Mouse (Mus musculus) MEL (cell line): Measurements from ENCODE around the gene Pdzd2. TPM values are rescaled to one million over a fixed set of nuclear protein-coding genes. Genes with fewer than 3 reads are reported as not detected.

Experiments used
- DNase-seq: peaks from one replicate; pipeline ENCODE4 v3.0.0; 2011; ENCODE audit warnings: low read depth, low spot score
- H3K27ac ChIP-seq: 2 replicates; pipeline ENCODE4 v1.5.1; 2012; ENCODE audit warnings: low read depth, mild to moderate bottlenecking, control low read depth, low read length, moderate library complexity; ENCODE audit not compliant: control insufficient read depth
- H3K27me3 ChIP-seq, 2 experiments: fragments of 150-350 bp in 1 of 2; sonication (generic) in 1 of 2; 2 replicates each; pipeline ENCODE4 v1.6.1; 2012; ENCODE audit warnings: low read length in 2 of 2, mild to moderate bottlenecking in 2 of 2, improper control_type of control experiment in 1 of 2, moderate library complexity in 1 of 2; ENCODE audit not compliant: insufficient read depth in 2 of 2, control insufficient read depth in 1 of 2
- H3K36me3 ChIP-seq, 2 experiments: 2 replicates each; pipeline ENCODE4 v1.6.1; 2012 to 2014; ENCODE audit warnings: low read length in 2 of 2, improper control_type of control experiment in 1 of 2, inconsistent platforms in 1 of 2, mild to moderate bottlenecking in 1 of 2; ENCODE audit not compliant: insufficient read depth in 2 of 2, control insufficient read depth in 1 of 2
- H3K4me1 ChIP-seq, 2 experiments: fragments of 150-350 bp in 1 of 2; sonication (generic) in 1 of 2; 2 replicates each; pipeline ENCODE4 v1.6.1; 2012; ENCODE audit warnings: low read length in 2 of 2, improper control_type of control experiment in 1 of 2, mild to moderate bottlenecking in 1 of 2; ENCODE audit not compliant: insufficient read depth in 2 of 2, control insufficient read depth in 1 of 2
- H3K4me3 ChIP-seq, 2 experiments: fragments of 150-350 bp in 1 of 2; sonication (generic) in 1 of 2; 2 replicates each; pipeline ENCODE4 v1.5.1; 2012; ENCODE audit warnings: low read depth in 2 of 2, low read length in 2 of 2, mild to moderate bottlenecking in 2 of 2, moderate library complexity in 2 of 2, control low read depth in 1 of 2, improper control_type of control experiment in 1 of 2; ENCODE audit not compliant: control insufficient read depth in 1 of 2, insufficient read depth in 1 of 2
- H3K79me2 ChIP-seq: 2 replicates; pipeline ENCODE4 v1.6.1; 2012; ENCODE audit warnings: mild to moderate bottlenecking, low read length, moderate library complexity; ENCODE audit not compliant: control insufficient read depth, poor library complexity, insufficient read depth
- H3K9ac ChIP-seq: 2 replicates; pipeline ENCODE4 v1.6.1; 2012; ENCODE audit warnings: low read depth, mild to moderate bottlenecking, control low read depth, low read length, moderate library complexity; ENCODE audit not compliant: control insufficient read depth, poor library complexity, severe bottlenecking
- H3K9me3 ChIP-seq: fragments of 150-350 bp; sonication (generic); replicated peaks from 2 replicates; pipeline ENCODE4 v1.6.1; 2012; ENCODE audit warnings: mild to moderate bottlenecking, low read length, improper control_type of control experiment, moderate library complexity; ENCODE audit not compliant: insufficient read depth
- BHLHE40 ChIP-seq: IDR thresholded peaks from 2 replicates; pipeline ENCODE4 v1.6.1; 2012; ENCODE audit warnings: low read depth, mild to moderate bottlenecking, inconsistent platforms, low read length, improper control_type of control experiment, borderline replicate concordance
- CHD1 ChIP-seq: IDR thresholded peaks from 2 replicates; pipeline ENCODE4 v1.6.1; 2012; ENCODE audit warnings: low read depth, mild to moderate bottlenecking, inconsistent platforms, low read length, improper control_type of control experiment
- CHD2 ChIP-seq: IDR thresholded peaks from 2 replicates; pipeline ENCODE4 v1.6.1; 2011; ENCODE audit warnings: low read length, improper control_type of control experiment
- CTCF ChIP-seq, 3 experiments: IDR thresholded peaks in 2 of 3; conservative IDR thresholded peaks in 1 of 3; 2 replicates each; pipeline ENCODE4 v1.5.1; 2011 to 2012; ENCODE audit warnings: low read length in 3 of 3, low read depth in 2 of 3, mild to moderate bottlenecking in 2 of 3, improper control_type of control experiment in 1 of 3, inconsistent platforms in 1 of 3, mixed read lengths in 1 of 3, moderate library complexity in 1 of 3; ENCODE audit not compliant: control insufficient read depth in 1 of 3, insufficient read depth in 1 of 3, poor library complexity in 1 of 3, severe bottlenecking in 1 of 3
- E2F4 ChIP-seq: IDR thresholded peaks from 2 replicates; pipeline ENCODE4 v1.6.1; 2011; ENCODE audit warnings: low read depth, low read length, improper control_type of control experiment, borderline replicate concordance
- ELF1 ChIP-seq: IDR thresholded peaks from 2 replicates; pipeline ENCODE4 v1.6.1; 2014; ENCODE audit warnings: low read depth, mild to moderate bottlenecking, inconsistent platforms, low read length, improper control_type of control experiment, moderate library complexity
- EP300 ChIP-seq, 2 experiments: IDR thresholded peaks; 2 replicates each; pipeline ENCODE4 v1.6.1; 2011; ENCODE audit warnings: improper control_type of control experiment in 2 of 2, low read length in 2 of 2, low read depth in 1 of 2, mild to moderate bottlenecking in 1 of 2
- GABPA ChIP-seq: IDR thresholded peaks from 2 replicates; pipeline ENCODE4 v1.6.1; 2012; ENCODE audit warnings: low read depth, mild to moderate bottlenecking, inconsistent platforms, low read length, improper control_type of control experiment, moderate library complexity
- GATA1 ChIP-seq: IDR thresholded peaks from 2 replicates; pipeline ENCODE4 v1.6.1; 2011; ENCODE audit warnings: low read depth, low read length, improper control_type of control experiment
- HCFC1 ChIP-seq: IDR thresholded peaks from 2 replicates; pipeline ENCODE4 v1.6.1; 2012; ENCODE audit warnings: low read depth, mild to moderate bottlenecking, inconsistent platforms, low read length, improper control_type of control experiment, moderate library complexity
- JUND ChIP-seq: IDR thresholded peaks from 2 replicates; pipeline ENCODE4 v1.6.1; 2011; ENCODE audit warnings: low read depth, mild to moderate bottlenecking, improper control_type of control experiment, low read length
- KAT2A ChIP-seq: conservative IDR thresholded peaks from 2 replicates; pipeline ENCODE4 v1.6.1; 2012; ENCODE audit warnings: low read depth, low read length, improper control_type of control experiment, inconsistent platforms
- MAFK ChIP-seq: IDR thresholded peaks from 2 replicates; pipeline ENCODE4 v1.6.1; 2011; ENCODE audit warnings: low read depth, mild to moderate bottlenecking, low read length, improper control_type of control experiment, borderline replicate concordance
- MAZ ChIP-seq: IDR thresholded peaks from 2 replicates; pipeline ENCODE4 v1.6.1; 2012; ENCODE audit warnings: low read depth, mild to moderate bottlenecking, inconsistent platforms, low read length, improper control_type of control experiment
- MEF2A ChIP-seq: IDR thresholded peaks from 2 replicates; pipeline ENCODE4 v1.6.1; 2014; ENCODE audit warnings: low read depth, mild to moderate bottlenecking, inconsistent platforms, low read length, improper control_type of control experiment; ENCODE audit not compliant: poor library complexity, insufficient replicate concordance, severe bottlenecking; ENCODE audit errors: extremely low read depth
- MXI1 ChIP-seq: IDR thresholded peaks from 2 replicates; pipeline ENCODE4 v1.6.1; 2011; ENCODE audit warnings: mild to moderate bottlenecking, low read depth, low read length, improper control_type of control experiment
- MYB ChIP-seq: IDR thresholded peaks from 2 replicates; pipeline ENCODE4 v1.6.1; 2011; ENCODE audit warnings: mild to moderate bottlenecking, low read depth, low read length, improper control_type of control experiment
- MYC ChIP-seq: IDR thresholded peaks from 2 replicates; pipeline ENCODE4 v1.6.1; 2011; ENCODE audit warnings: low read depth, mild to moderate bottlenecking, low read length, improper control_type of control experiment, moderate library complexity
- NELFE ChIP-seq: IDR thresholded peaks from 2 replicates; pipeline ENCODE4 v1.6.1; 2011; ENCODE audit warnings: low read depth, low read length, improper control_type of control experiment
- NRF1 ChIP-seq: IDR thresholded peaks from 2 replicates; pipeline ENCODE4 v1.6.1; 2014; ENCODE audit warnings: low read depth, mild to moderate bottlenecking, inconsistent platforms, low read length, improper control_type of control experiment, moderate library complexity; ENCODE audit not compliant: poor library complexity, insufficient read depth, severe bottlenecking
- POLR2A ChIP-seq, 2 experiments: IDR thresholded peaks; 2 replicates each; pipeline ENCODE4 v1.6.1; 2011 to 2012; ENCODE audit warnings: low read length in 2 of 2, mild to moderate bottlenecking in 2 of 2, control low read depth in 1 of 2, improper control_type of control experiment in 1 of 2, low read depth in 1 of 2, moderate library complexity in 1 of 2; ENCODE audit not compliant: control insufficient read depth in 1 of 2, insufficient read depth in 1 of 2, poor library complexity in 1 of 2
- POLR2AphosphoS2 ChIP-seq: IDR thresholded peaks from 2 replicates; pipeline ENCODE4 v1.6.1; 2011; ENCODE audit warnings: low read length, improper control_type of control experiment
- POLR2AphosphoS5 ChIP-seq: IDR thresholded peaks from 2 replicates; pipeline ENCODE4 v1.6.1; 2012; ENCODE audit warnings: low read depth, borderline replicate concordance, mild to moderate bottlenecking, inconsistent platforms, low read length, moderate library complexity, mixed read lengths
- RAD21 ChIP-seq: IDR thresholded peaks from 2 replicates; pipeline ENCODE4 v1.6.1; 2011; ENCODE audit warnings: mild to moderate bottlenecking, low read depth, low read length, improper control_type of control experiment
- RCOR1 ChIP-seq: IDR thresholded peaks from 2 replicates; pipeline ENCODE4 v1.6.1; 2012; ENCODE audit warnings: low read depth, mild to moderate bottlenecking, inconsistent platforms, low read length, improper control_type of control experiment
- SIN3A ChIP-seq: IDR thresholded peaks from 2 replicates; pipeline ENCODE4 v1.6.1; 2012; ENCODE audit warnings: low read length, improper control_type of control experiment, inconsistent platforms
- SMC3 ChIP-seq: IDR thresholded peaks from 2 replicates; pipeline ENCODE4 v1.6.1; 2011; ENCODE audit warnings: low read depth, low read length, improper control_type of control experiment
- TAL1 ChIP-seq: IDR thresholded peaks from 2 replicates; pipeline ENCODE4 v1.6.1; 2012; ENCODE audit warnings: mild to moderate bottlenecking, inconsistent platforms, low read length, moderate library complexity, mixed read lengths
- TBP ChIP-seq: IDR thresholded peaks from 2 replicates; pipeline ENCODE4 v1.8.0; 2011; ENCODE audit warnings: low read depth, low read length, improper control_type of control experiment
- TCF12 ChIP-seq: IDR thresholded peaks from 2 replicates; pipeline ENCODE4 v1.6.1; 2014; ENCODE audit warnings: low read depth, mild to moderate bottlenecking, inconsistent platforms, low read length, improper control_type of control experiment, moderate library complexity
- UBTF ChIP-seq: IDR thresholded peaks from 2 replicates; pipeline ENCODE4 v1.6.1; 2012; ENCODE audit warnings: low read depth, mild to moderate bottlenecking, inconsistent platforms, low read length, improper control_type of control experiment, moderate library complexity, borderline replicate concordance; ENCODE audit not compliant: insufficient read depth
- USF1 ChIP-seq: IDR thresholded peaks from 2 replicates; pipeline ENCODE4 v1.6.1; 2014; ENCODE audit warnings: low read depth, mild to moderate bottlenecking, inconsistent platforms, low read length, improper control_type of control experiment, moderate library complexity
- USF2 ChIP-seq, 2 experiments: IDR thresholded peaks; 2 replicates each; pipeline ENCODE4 v1.6.1; 2011 to 2012; ENCODE audit warnings: improper control_type of control experiment in 2 of 2, low read length in 2 of 2, borderline replicate concordance in 1 of 2, inconsistent platforms in 1 of 2, low read depth in 1 of 2, mild to moderate bottlenecking in 1 of 2; ENCODE audit not compliant: insufficient read depth in 1 of 2
- ZC3H11A ChIP-seq: IDR thresholded peaks from 2 replicates; pipeline ENCODE4 v1.6.1; 2012; ENCODE audit warnings: low read depth, mild to moderate bottlenecking, inconsistent platforms, low read length, improper control_type of control experiment
- ZKSCAN1 ChIP-seq: IDR thresholded peaks from 2 replicates; pipeline ENCODE4 v1.6.1; 2012; ENCODE audit warnings: low read depth, mild to moderate bottlenecking, inconsistent platforms, low read length, improper control_type of control experiment, moderate library complexity
- ZMIZ1 ChIP-seq: IDR thresholded peaks from 2 replicates; pipeline ENCODE4 v1.6.1; 2012; ENCODE audit warnings: low read depth, mild to moderate bottlenecking, inconsistent platforms, low read length, improper control_type of control experiment, moderate library complexity
- ZNF384 ChIP-seq: IDR thresholded peaks from 2 replicates; pipeline ENCODE4 v1.6.1; 2012; ENCODE audit warnings: low read depth, mild to moderate bottlenecking, inconsistent platforms, low read length, improper control_type of control experiment
- polyA plus RNA-seq, 2 experiments: library from polyadenylated mRNA; stranded (reverse) in 1 of 2; unstranded in 1 of 2; fragments of >175 nt in 1 of 2; fragments of >200 nt in 1 of 2; gene quantifications; 2 replicates each; pipeline versions ENCODE4 v1.2.1 to v1.2.4; 2012; ENCODE audit warnings: low replicate concordance in 2 of 2, low read depth in 1 of 2; ENCODE audit not compliant: insufficient read length in 2 of 2, insufficient read depth in 1 of 2, missing spikeins in 1 of 2
- total RNA-seq: library from RNA; depleted of rRNA; stranded (reverse); fragments of 300-350 nt; gene quantifications from 2 replicates; pipeline ENCODE4 v1.2.3, GENCODE M21; 2012

The Pdzd2 gene
- total and polyA plus RNA-seq, 3 experiments: 0.15 to 0.33 TPM; not detected in 1

- H3K9ac ChIP-seq: 0 out of 2 replicates have a peak overlapping the region, but pooled peaks have one; percentile 11
- H3K9me3 ChIP-seq: no peaks in the 10 kb centered on the region
- TF ChIP-seq USF1: no peak
- peak in 1 of 2 experiments; percentile 38; a peak in 1 of 4 replicates for TF ChIP-seq POLR2A (IDR thresholded peaks at IDR 0.05; ENCODE audit: control insufficient read depth in 1 of 2, insufficient read depth in 1 of 2, low read depth in 1 of 2, low read length in 2 of 2, poor library complexity in 1 of 2)
- no peak for TF ChIP-seq HCFC1
- TF ChIP-seq MAFK: no peak
- no peak for TF ChIP-seq ZNF384
- no peak for TF ChIP-seq MEF2A
- TF ChIP-seq MYC: no peak
- TF ChIP-seq CHD1: no peak
- TF ChIP-seq ZKSCAN1: no peak
- peak; percentile 65 for TF ChIP-seq SIN3A
- TF ChIP-seq TCF12: peak; percentile 75
- peak; percentile 91 for TF ChIP-seq RCOR1
- TF ChIP-seq SMC3: peak; percentile 26; the same call in 1 of the 2 replicates
- TF ChIP-seq MAZ: peak; percentile 58; the same call in 1 of the 2 replicates
- no peak for TF ChIP-seq E2F4
- TF ChIP-seq GABPA: no peak
- no peak for TF ChIP-seq KAT2A
- TF ChIP-seq TAL1: peak; percentile 38
- TF ChIP-seq EP300 (IDR thresholded peaks at IDR 0.05; ENCODE audit: low read depth in 1 of 2, low read length in 2 of 2): peak; percentile 88 to 98
- no peak for TF ChIP-seq NELFE
- TF ChIP-seq TBP: no peak
- TF ChIP-seq MYB: peak; percentile 38; the same call in 1 of the 2 replicates
- TF ChIP-seq POLR2AphosphoS5: no peak
- TF ChIP-seq ZMIZ1: no peak
- TF ChIP-seq RAD21: no peak
- no peak for TF ChIP-seq BHLHE40
- no peak for TF ChIP-seq UBTF
- no peak for TF ChIP-seq NRF1
- no peak for TF ChIP-seq ELF1
- TF ChIP-seq GATA1: peak; percentile 95
- no peak for TF ChIP-seq CTCF (IDR thresholded peaks at IDR 0.05 in 2 of 3, conservative IDR thresholded peaks at IDR 0.05 in 1 of 3; ENCODE audit: control insufficient read depth in 1 of 3, insufficient read depth in 1 of 3, low read depth in 2 of 3, low read length in 3 of 3, poor library complexity in 1 of 3, severe bottlenecking in 1 of 3)
- no peak for TF ChIP-seq POLR2AphosphoS2
- TF ChIP-seq MXI1: 0 out of 2 replicates have a peak, but pooled peaks have one; percentile 12
- TF ChIP-seq USF2 (IDR thresholded peaks at IDR 0.05; ENCODE audit: borderline replicate concordance in 1 of 2, insufficient read depth in 1 of 2, low read depth in 1 of 2, low read length in 2 of 2): no peak
- TF ChIP-seq CHD2: no peak
- no peak for TF ChIP-seq ZC3H11A
- TF ChIP-seq JUND: no peak
Measured at GRCm38 (mm10) chr15:12405592-12405991, 334.1 kb downstream of the Pdzd2 start.

More at GRCm38 (mm10) chr15:12405592-12405991, 334.1 kb downstream of the Pdzd2 start:
- DNase-seq: peak; percentile 94
- Histone ChIP-seq H3K36me3 (peaks cover 0 to 13% of the 10 kb centered on the region in 2 experiments; a peak in 2 of 4 replicates), H3K79me2 (no peaks in the 10 kb centered on the region), H3K4me1 (peaks cover 2 to 18% of the 10 kb centered on the region in 2 experiments; a peak in 3 of 4 replicates), H3K27ac (peak overlapping the region; percentile 53), H3K4me3 (peak overlapping the region; percentile 7 to 9; a peak in 1 of 4 replicates), H3K27me3 (no peaks in the 10 kb centered on the region; a peak in 1 of 4 replicates)
